Mouse (Mus musculus) MEL (cell line): ENCODE results near the gene Peli2.

Source experiments
- CTCF ChIP-seq, 3 experiments: IDR thresholded peaks in 2 of 3; conservative IDR thresholded peaks in 1 of 3; 2 replicates each; pipeline ENCODE4 v1.5.1; 2011 to 2012; ENCODE audit warnings: low read length in 3 of 3, low read depth in 2 of 3, mild to moderate bottlenecking in 2 of 3, improper control_type of control experiment in 1 of 3, inconsistent platforms in 1 of 3, mixed read lengths in 1 of 3, moderate library complexity in 1 of 3; ENCODE audit not compliant: control insufficient read depth in 1 of 3, insufficient read depth in 1 of 3, poor library complexity in 1 of 3, severe bottlenecking in 1 of 3
- ELF1 ChIP-seq: IDR thresholded peaks from 2 replicates; pipeline ENCODE4 v1.6.1; 2014; ENCODE audit warnings: low read depth, mild to moderate bottlenecking, inconsistent platforms, low read length, improper control_type of control experiment, moderate library complexity
- EP300 ChIP-seq, 2 experiments: IDR thresholded peaks; 2 replicates each; pipeline ENCODE4 v1.6.1; 2011; ENCODE audit warnings: improper control_type of control experiment in 2 of 2, low read length in 2 of 2, low read depth in 1 of 2, mild to moderate bottlenecking in 1 of 2
- GATA1 ChIP-seq: IDR thresholded peaks from 2 replicates; pipeline ENCODE4 v1.6.1; 2011; ENCODE audit warnings: low read depth, low read length, improper control_type of control experiment
- MAFK ChIP-seq: IDR thresholded peaks from 2 replicates; pipeline ENCODE4 v1.6.1; 2011; ENCODE audit warnings: low read depth, mild to moderate bottlenecking, low read length, improper control_type of control experiment, borderline replicate concordance
- MAX ChIP-seq: IDR thresholded peaks from 2 replicates; pipeline ENCODE4 v1.6.1; 2011; ENCODE audit warnings: low read length, improper control_type of control experiment
- MXI1 ChIP-seq: IDR thresholded peaks from 2 replicates; pipeline ENCODE4 v1.6.1; 2011; ENCODE audit warnings: mild to moderate bottlenecking, low read depth, low read length, improper control_type of control experiment
- TBP ChIP-seq: IDR thresholded peaks from 2 replicates; pipeline ENCODE4 v1.8.0; 2011; ENCODE audit warnings: low read depth, low read length, improper control_type of control experiment
- TCF12 ChIP-seq: IDR thresholded peaks from 2 replicates; pipeline ENCODE4 v1.6.1; 2014; ENCODE audit warnings: low read depth, mild to moderate bottlenecking, inconsistent platforms, low read length, improper control_type of control experiment, moderate library complexity
- UBTF ChIP-seq: IDR thresholded peaks from 2 replicates; pipeline ENCODE4 v1.6.1; 2012; ENCODE audit warnings: low read depth, mild to moderate bottlenecking, inconsistent platforms, low read length, improper control_type of control experiment, moderate library complexity, borderline replicate concordance; ENCODE audit not compliant: insufficient read depth
- ZC3H11A ChIP-seq: IDR thresholded peaks from 2 replicates; pipeline ENCODE4 v1.6.1; 2012; ENCODE audit warnings: low read depth, mild to moderate bottlenecking, inconsistent platforms, low read length, improper control_type of control experiment

- no peak for TF ChIP-seq UBTF
- no peak for TF ChIP-seq MAX
- no peak for TF ChIP-seq ZC3H11A
- no peak for TF ChIP-seq GATA1
- no peak for TF ChIP-seq TBP
- no peak for TF ChIP-seq ELF1
- no peak for TF ChIP-seq EP300 (IDR thresholded peaks at IDR 0.05; ENCODE audit: low read depth in 1 of 2, low read length in 2 of 2)
- no peak for TF ChIP-seq MXI1
- no peak for TF ChIP-seq MAFK
- TF ChIP-seq CTCF (IDR thresholded peaks at IDR 0.05 in 2 of 3, conservative IDR thresholded peaks at IDR 0.05 in 1 of 3; ENCODE audit: control insufficient read depth in 1 of 3, insufficient read depth in 1 of 3, low read depth in 2 of 3, low read length in 3 of 3, poor library complexity in 1 of 3, severe bottlenecking in 1 of 3): no peak
- no peak for TF ChIP-seq TCF12
Measured at GRCm38 (mm10) chr14:48087298-48087830, 33.3 kb upstream of the Peli2 start.
